Mouse (Mus musculus) intestine, embryonic 16.5 days (tissue): ENCODE results near the gene Cc2d2b. TPM values are rescaled to one million over a fixed set of nuclear protein-coding genes. Genes with fewer than 3 reads are reported as not detected.

Experiments used
- polyA plus RNA-seq: library from polyadenylated mRNA; unstranded; fragments of >200 nt; fragmentation: Nextera tagmentation; extraction: Ambion mirVana; gene quantifications from 2 replicates; pipeline ENCODE4 v1.2.1, GENCODE M21; 2015

Cc2d2b gene
- polyA plus RNA-seq, 1 experiment from 2014 or later, result not detected

Other genes with a start within 250 kb of the Cc2d2b start
- gene Sorbs1, start 235.0 kb upstream of the Cc2d2b start, polyA plus RNA-seq, result 80.0 and 84.3 TPM in 2 replicates
- gene Aldh18a1, start 160.3 kb upstream of the Cc2d2b start, polyA plus RNA-seq, result 299 and 355 TPM in 2 replicates
- gene Tctn3, start 136.5 kb upstream of the Cc2d2b start, polyA plus RNA-seq, result 10.6 and 11.7 TPM in 2 replicates
- gene Entpd1, start 136.4 kb upstream of the Cc2d2b start, polyA plus RNA-seq, result 7.5 and 7.6 TPM in 2 replicates
- 6.2 and 7.8 TPM in 2 replicates for gene Ccnj, start 82.5 kb downstream of the Cc2d2b start, polyA plus RNA-seq
- 10.7 and 14.0 TPM in 2 replicates for gene Zfp518a, start 146.0 kb downstream of the Cc2d2b start, polyA plus RNA-seq
- 22.6 and 27.3 TPM in 2 replicates for gene Blnk, start 245.8 kb downstream of the Cc2d2b start, polyA plus RNA-seq